Mouse (Mus musculus): ENCODE data around the gene Man2a2. TPM values are rescaled to one million over a fixed set of nuclear protein-coding genes. Genes with fewer than 3 reads are reported as not detected.

Gene Man2a2
- total and polyA plus RNA-seq, 3 experiments = 12.5 to 46.3 (median 44.3) TPM

GRCm38 (mm10) chr7:80401041-80401859 lies 30.1 kb upstream of the Man2a2 start:
- in situ Hi-C loops (cut with MboI; ENCODE audit: low pct_ligation_motif_present, low pct_unique_long_range_greater_than_20kb, low sequenced_read_pairs) (no loop called here), dilution Hi-C loops (cut with MboI; ENCODE audit: extremely low pct_ligation_motif_present, extremely low pct_unique_long_range_greater_than_20kb, low sequenced_read_pairs) (no loop called here)
- peak overlapping the region; percentile 79 for H3K4me2 ChIP-seq (ENCODE audit: insufficient read depth, low read depth, poor library complexity, severe bottlenecking)
- H3K36me3 ChIP-seq (replicated peaks in 1 of 2; ENCODE audit: control insufficient read depth in 1 of 2, insufficient read depth in 1 of 2, low read length in 1 of 2) = peaks cover 13 to 26% of the 10 kb centered on the region in 2 experiments
- H3K4me1 ChIP-seq (ENCODE audit: control insufficient read depth in 1 of 2, insufficient read depth in 2 of 2) = peaks cover 21 to 63% of the 10 kb centered on the region in 2 experiments
- H3K79me2 ChIP-seq (replicated peaks; ENCODE audit: control insufficient read depth, extremely low read depth, insufficient read depth, poor library complexity, severe bottlenecking) = peaks cover 24% of the 10 kb centered on the region
- peak overlapping the region; percentile 74 to 86 (median 83) for H3K4me3 ChIP-seq (replicated peaks in 1 of 3; ENCODE audit: low read depth in 2 of 3, low read length in 2 of 3, poor library complexity in 1 of 3)
- no peak overlapping the region for H3K27ac ChIP-seq (ENCODE audit: insufficient read depth, low read depth)
- TF ChIP-seq POLR2A (IDR thresholded peaks at IDR 0.05; ENCODE audit: low read depth, low read length) (0 out of 2 replicates have a peak, but pooled peaks have one; percentile 23), ZNF384 (IDR thresholded peaks at IDR 0.05; ENCODE audit: low read depth, low read length) (no peak), RCOR1 (conservative IDR thresholded peaks at IDR 0.05; ENCODE audit: low read depth, low read length) (no peak), SIN3A (IDR thresholded peaks at IDR 0.05; ENCODE audit: low read length) (no peak), NELFE (IDR thresholded peaks at IDR 0.05; ENCODE audit: low read depth, low read length) (0 out of 2 replicates have a peak, but pooled peaks have one; percentile 33), E2F4 (IDR thresholded peaks at IDR 0.05; ENCODE audit: insufficient replicate concordance, low read depth, low read length) (no peak), CHD1 (IDR thresholded peaks at IDR 0.05; ENCODE audit: low read depth, low read length) (no peak), EP300 (IDR thresholded peaks at IDR 0.05; ENCODE audit: low read length) (0 out of 2 replicates have a peak, but pooled peaks have one; percentile 16)
- DNase-seq (ENCODE audit: extremely low read depth) = no peak
- no peaks in the 10 kb centered on the region for H3K9me3 ChIP-seq (replicated peaks; ENCODE audit: low read length)
- peak overlapping the region; percentile 99 for H3K9ac ChIP-seq (ENCODE audit: insufficient read depth, low read depth)
- no peaks in the 10 kb centered on the region for H3K27me3 ChIP-seq (replicated peaks)

GRCm38 (mm10) chr7:80400571-80400970 lies 29.4 kb upstream of the Man2a2 start:
- in situ Hi-C loops (cut with MboI; ENCODE audit: low pct_ligation_motif_present, low pct_unique_long_range_greater_than_20kb, low sequenced_read_pairs) = no loop called here
- no peak for TF ChIP-seq CTCF (conservative IDR thresholded peaks at IDR 0.05 in 1 of 2, IDR thresholded peaks at IDR 0.05 in 1 of 2; ENCODE audit: low read depth in 2 of 2, low read length in 2 of 2)
- TF ChIP-seq RCOR1 (conservative IDR thresholded peaks at IDR 0.05; ENCODE audit: low read depth, low read length) = no peak
- TF ChIP-seq SMC3 (IDR thresholded peaks at IDR 0.05; ENCODE audit: low read depth, low read length) = no peak
- TF ChIP-seq SIN3A (IDR thresholded peaks at IDR 0.05; ENCODE audit: low read length) = no peak
- no peak for TF ChIP-seq E2F4 (IDR thresholded peaks at IDR 0.05; ENCODE audit: insufficient replicate concordance, low read depth, low read length)
- TF ChIP-seq CHD2 (IDR thresholded peaks at IDR 0.05; ENCODE audit: low read length) = no peak
- no peak for TF ChIP-seq ZNF384 (IDR thresholded peaks at IDR 0.05; ENCODE audit: low read depth, low read length)
- no peak for TF ChIP-seq PAX5 (IDR thresholded peaks at IDR 0.05; ENCODE audit: low read length)
- TF ChIP-seq MAZ (IDR thresholded peaks at IDR 0.05; ENCODE audit: low read depth, low read length) = no peak
- no peak for TF ChIP-seq ZKSCAN1 (IDR thresholded peaks at IDR 0.05; ENCODE audit: borderline replicate concordance, low read depth, low read length)
- TF ChIP-seq JUND (conservative IDR thresholded peaks at IDR 0.05; ENCODE audit: low read depth, low read length) = no peak
- no peak for TF ChIP-seq EP300 (IDR thresholded peaks at IDR 0.05; ENCODE audit: low read length)
- TF ChIP-seq POLR2A (IDR thresholded peaks at IDR 0.05; ENCODE audit: low read depth, low read length) = no peak
- TF ChIP-seq TBP (conservative IDR thresholded peaks at IDR 0.05; ENCODE audit: low read depth, low read length) = no peak
- TF ChIP-seq TCF12 (IDR thresholded peaks at IDR 0.05; ENCODE audit: low read depth, low read length) = no peak

More at GRCm38 (mm10) chr7:80400571-80400970, 29.4 kb upstream of the Man2a2 start:
- H3K4me2 ChIP-seq (ENCODE audit: insufficient read depth, low read depth, poor library complexity, severe bottlenecking) = peak overlapping the region; percentile 79
- peaks cover 24% of the 10 kb centered on the region for H3K79me2 ChIP-seq (replicated peaks; ENCODE audit: control insufficient read depth, extremely low read depth, insufficient read depth, poor library complexity, severe bottlenecking)
- peaks cover 18 to 31% of the 10 kb centered on the region in 2 experiments for H3K36me3 ChIP-seq (replicated peaks in 1 of 2; ENCODE audit: control insufficient read depth in 1 of 2, insufficient read depth in 1 of 2, low read length in 1 of 2)
- peaks cover 19 to 58% of the 10 kb centered on the region in 2 experiments for H3K4me1 ChIP-seq (ENCODE audit: control insufficient read depth in 1 of 2, insufficient read depth in 2 of 2)
- peak overlapping the region in 2 of 3 experiments; percentile 83 to 86 for H3K4me3 ChIP-seq (replicated peaks in 1 of 3; ENCODE audit: low read depth in 2 of 3, low read length in 2 of 3, poor library complexity in 1 of 3)
- H3K9me3 ChIP-seq (replicated peaks; ENCODE audit: low read length) = no peaks in the 10 kb centered on the region
- peak overlapping the region; percentile 99; the same call in 1 of the 2 replicates for H3K9ac ChIP-seq (ENCODE audit: insufficient read depth, low read depth)
- dilution Hi-C loops (cut with MboI; ENCODE audit: extremely low pct_ligation_motif_present, extremely low pct_unique_long_range_greater_than_20kb, low sequenced_read_pairs) = no loop called here
- H3K27ac ChIP-seq (ENCODE audit: insufficient read depth, low read depth) = no peak overlapping the region
- no peak for DNase-seq (ENCODE audit: extremely low read depth)
- no peaks in the 10 kb centered on the region for H3K27me3 ChIP-seq (replicated peaks)
